Mouse (Mus musculus): ENCODE data around the gene Gpr19. TPM values are rescaled to one million over a fixed set of nuclear protein-coding genes. Genes with fewer than 3 reads are reported as not detected.

The Gpr19 gene
- polyA plus RNA-seq, 1 experiment from 2014 or later = 9.1 TPM

- no peaks in the 10 kb centered on the region for H3K27me3 ChIP-seq (ENCODE audit: control insufficient read depth, insufficient read depth, low read length)
- no peak overlapping the region for H3K4me2 ChIP-seq (ENCODE audit: low read depth, low read length)
- no peak overlapping the region for H3K9ac ChIP-seq (ENCODE audit: low read length)
- no peak overlapping the region for H3K27ac ChIP-seq (ENCODE audit: low read length)
- 95% methylated on average over 2 of the region's 2 CpGs for WGBS
- H3K4me1 ChIP-seq (ENCODE audit: control insufficient read depth, insufficient read depth, low read length) = peaks cover 3% of the 10 kb centered on the region; the same call in 1 of the 2 replicates
- no peaks in the 10 kb centered on the region for H3K9me3 ChIP-seq (replicated peaks; ENCODE audit: control insufficient read depth, low read length)
- H3K36me3 ChIP-seq (ENCODE audit: control insufficient read depth, insufficient read depth) = no peaks in the 10 kb centered on the region
- H3K4me3 ChIP-seq (ENCODE audit: low read length) = no peak overlapping the region
- ATAC-seq (replicated peaks; ENCODE audit: extremely low read depth, insufficient read depth, low FRiP score) = no peak
These were observed 12.9 kb downstream of the Gpr19 start for GRCm38 (mm10) chr6:134885515-134885914.

GRCm38 (mm10) chr6:134883661-134884060, 14.7 kb downstream of the Gpr19 start:
- Histone ChIP-seq H3K27ac (ENCODE audit: low read length) (no peak overlapping the region), H3K9me3 (replicated peaks; ENCODE audit: control insufficient read depth, low read length) (no peaks in the 10 kb centered on the region), H3K9ac (ENCODE audit: low read length) (no peak overlapping the region), H3K36me3 (ENCODE audit: control insufficient read depth, insufficient read depth) (no peaks in the 10 kb centered on the region), H3K4me1 (ENCODE audit: control insufficient read depth, insufficient read depth, low read length) (peaks cover 3% of the 10 kb centered on the region; the same call in 1 of the 2 replicates), H3K4me2 (ENCODE audit: low read depth, low read length) (no peak overlapping the region), H3K27me3 (ENCODE audit: control insufficient read depth, insufficient read depth, low read length) (no peaks in the 10 kb centered on the region), H3K4me3 (ENCODE audit: low read length) (no peak overlapping the region)
- 72% methylated on average over 4 of the region's 4 CpGs for WGBS
- ATAC-seq (replicated peaks; ENCODE audit: extremely low read depth, insufficient read depth, low FRiP score) = no peak

DNA sequence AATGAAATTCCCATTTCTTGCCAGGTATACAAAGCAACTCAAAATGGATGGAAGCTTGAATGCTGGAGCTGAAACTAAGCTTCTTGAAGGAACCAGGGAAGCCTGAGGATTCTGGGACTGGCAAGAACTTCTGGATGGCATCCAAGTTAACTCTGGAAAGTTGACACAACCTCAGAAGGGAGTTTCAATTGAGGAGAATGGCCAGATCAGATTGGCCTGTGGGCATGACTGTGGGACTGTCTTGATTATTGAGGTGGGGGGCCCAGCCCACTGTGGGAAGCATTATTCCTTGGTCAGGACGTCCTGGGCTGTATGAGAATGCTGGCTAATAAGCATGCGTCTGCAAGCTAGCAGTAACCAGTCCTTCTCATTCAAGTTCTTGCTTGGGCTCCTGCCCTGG, 18.3 kb downstream of the Gpr19 start:
- no peaks in the 10 kb centered on the region for H3K9me3 ChIP-seq (replicated peaks; ENCODE audit: control insufficient read depth, low read length)
- H3K27me3 ChIP-seq (ENCODE audit: control insufficient read depth, insufficient read depth, low read length) = no peaks in the 10 kb centered on the region
- no peak for ATAC-seq (replicated peaks; ENCODE audit: extremely low read depth, insufficient read depth, low FRiP score)
- H3K9ac ChIP-seq (ENCODE audit: low read length) = no peak overlapping the region
- no peaks in the 10 kb centered on the region for H3K4me1 ChIP-seq (ENCODE audit: control insufficient read depth, insufficient read depth, low read length)
- H3K27ac ChIP-seq (ENCODE audit: low read length) = no peak overlapping the region
- H3K4me2 ChIP-seq (ENCODE audit: low read depth, low read length) = no peak overlapping the region
- no peak overlapping the region for H3K4me3 ChIP-seq (ENCODE audit: low read length)
- whole genome bisulfite sequencing = 69% methylated on average over 2 of the region's 2 CpGs
- H3K36me3 ChIP-seq (ENCODE audit: control insufficient read depth, insufficient read depth) = no peaks in the 10 kb centered on the region

DNA sequence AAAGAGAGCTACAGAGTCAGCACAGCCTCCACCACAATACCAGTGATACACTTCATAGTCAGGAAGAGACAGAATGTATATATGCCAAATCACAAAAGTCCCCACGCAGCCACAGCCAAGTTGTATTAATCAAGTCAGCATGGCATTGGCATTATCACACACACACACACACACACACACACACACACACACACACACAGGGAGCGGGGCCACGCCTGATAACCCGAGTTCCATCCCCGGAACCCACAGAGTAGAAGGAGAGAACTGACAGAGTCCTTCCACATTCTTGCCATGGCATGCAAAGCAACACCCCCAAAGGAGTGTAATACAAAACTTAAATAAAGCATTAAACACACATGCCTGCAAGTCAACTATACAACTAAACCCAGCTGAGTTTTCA, 18.8 kb downstream of the Gpr19 start:
- Histone ChIP-seq H3K4me2 (ENCODE audit: low read depth, low read length) (no peak overlapping the region), H3K27ac (ENCODE audit: low read length) (no peak overlapping the region), H3K9me3 (replicated peaks; ENCODE audit: control insufficient read depth, low read length) (no peaks in the 10 kb centered on the region), H3K4me1 (ENCODE audit: control insufficient read depth, insufficient read depth, low read length) (no peaks in the 10 kb centered on the region), H3K4me3 (ENCODE audit: low read length) (no peak overlapping the region), H3K36me3 (ENCODE audit: control insufficient read depth, insufficient read depth) (no peaks in the 10 kb centered on the region), H3K9ac (ENCODE audit: low read length) (no peak overlapping the region), H3K27me3 (ENCODE audit: control insufficient read depth, insufficient read depth, low read length) (no peaks in the 10 kb centered on the region)
- WGBS = 75% methylated on average over 5 of the region's 5 CpGs
- ATAC-seq (replicated peaks; ENCODE audit: extremely low read depth, insufficient read depth, low FRiP score) = no peak

DNA sequence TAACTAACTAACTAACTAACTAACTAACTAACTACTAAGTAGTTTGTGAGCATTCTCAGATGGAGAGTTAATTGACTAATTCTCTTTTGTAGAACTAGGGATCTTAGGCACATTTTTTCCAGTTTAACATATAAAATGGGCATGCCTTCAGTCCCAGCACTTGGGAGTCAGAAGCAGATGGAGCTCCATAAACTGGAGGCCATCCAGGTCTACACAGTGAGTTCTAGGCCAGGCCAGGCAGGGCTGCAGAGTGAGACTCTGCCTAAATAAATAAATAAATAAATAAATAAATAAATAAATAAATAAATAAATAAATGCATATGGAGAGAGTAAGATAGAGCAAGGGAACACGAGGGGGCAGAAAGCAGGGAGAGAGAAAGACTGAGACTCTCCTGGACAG, 20.5 kb downstream of the Gpr19 start:
- Histone ChIP-seq H3K36me3 (ENCODE audit: control insufficient read depth, insufficient read depth) (no peaks in the 10 kb centered on the region), H3K27me3 (ENCODE audit: control insufficient read depth, insufficient read depth, low read length) (no peaks in the 10 kb centered on the region), H3K4me3 (ENCODE audit: low read length) (no peak overlapping the region), H3K9ac (ENCODE audit: low read length) (no peak overlapping the region), H3K27ac (ENCODE audit: low read length) (no peak overlapping the region), H3K4me2 (ENCODE audit: low read depth, low read length) (no peak overlapping the region), H3K9me3 (replicated peaks; ENCODE audit: control insufficient read depth, low read length) (no peaks in the 10 kb centered on the region), H3K4me1 (ENCODE audit: control insufficient read depth, insufficient read depth, low read length) (no peaks in the 10 kb centered on the region)
- 73% methylated on average over 1 of the region's 1 CpGs for WGBS
- no peak for ATAC-seq (replicated peaks; ENCODE audit: extremely low read depth, insufficient read depth, low FRiP score)

GRCm38 (mm10) chr6:134877276-134877675, 21.1 kb downstream of the Gpr19 start:
- Histone ChIP-seq H3K4me2 (ENCODE audit: low read depth, low read length) (no peak overlapping the region), H3K36me3 (ENCODE audit: control insufficient read depth, insufficient read depth) (no peaks in the 10 kb centered on the region), H3K27me3 (ENCODE audit: control insufficient read depth, insufficient read depth, low read length) (no peaks in the 10 kb centered on the region), H3K4me3 (ENCODE audit: low read length) (no peak overlapping the region), H3K9ac (ENCODE audit: low read length) (no peak overlapping the region), H3K9me3 (replicated peaks; ENCODE audit: control insufficient read depth, low read length) (no peaks in the 10 kb centered on the region), H3K4me1 (ENCODE audit: control insufficient read depth, insufficient read depth, low read length) (no peaks in the 10 kb centered on the region), H3K27ac (ENCODE audit: low read length) (no peak overlapping the region)
- 81% methylated on average over 4 of the region's 4 CpGs for WGBS
- ATAC-seq (replicated peaks; ENCODE audit: extremely low read depth, insufficient read depth, low FRiP score) = no peak

DNA sequence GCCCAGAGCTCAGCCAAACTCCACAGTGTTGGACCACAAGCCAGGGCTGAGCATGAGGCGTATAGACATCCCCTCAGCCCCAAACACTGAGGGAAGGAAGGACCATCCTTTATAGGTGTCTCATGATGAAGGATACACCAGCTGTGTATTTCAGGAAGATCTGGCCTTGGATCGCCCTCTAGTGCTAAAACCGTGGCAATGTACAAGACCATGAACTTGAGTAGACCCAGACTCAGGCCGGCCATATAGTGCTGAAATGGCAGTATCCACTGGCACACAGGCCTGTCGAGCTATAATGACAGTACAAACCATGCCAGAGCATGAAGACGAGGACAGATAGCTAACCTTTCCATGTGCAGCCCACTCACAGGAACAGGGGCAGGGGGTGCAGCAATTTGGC, 21.6 kb downstream of the Gpr19 start:
- no peaks in the 10 kb centered on the region for H3K4me1 ChIP-seq (ENCODE audit: control insufficient read depth, insufficient read depth, low read length)
- H3K4me2 ChIP-seq (ENCODE audit: low read depth, low read length) = no peak overlapping the region
- no peak for ATAC-seq (replicated peaks; ENCODE audit: extremely low read depth, insufficient read depth, low FRiP score)
- no peak overlapping the region for H3K9ac ChIP-seq (ENCODE audit: low read length)
- H3K4me3 ChIP-seq (ENCODE audit: low read length) = no peak overlapping the region
- no peaks in the 10 kb centered on the region for H3K9me3 ChIP-seq (replicated peaks; ENCODE audit: control insufficient read depth, low read length)
- H3K27ac ChIP-seq (ENCODE audit: low read length) = no peak overlapping the region
- no peaks in the 10 kb centered on the region for H3K36me3 ChIP-seq (ENCODE audit: control insufficient read depth, insufficient read depth)
- no peaks in the 10 kb centered on the region for H3K27me3 ChIP-seq (ENCODE audit: control insufficient read depth, insufficient read depth, low read length)
- WGBS = 69% methylated on average over 6 of the region's 6 CpGs

DNA sequence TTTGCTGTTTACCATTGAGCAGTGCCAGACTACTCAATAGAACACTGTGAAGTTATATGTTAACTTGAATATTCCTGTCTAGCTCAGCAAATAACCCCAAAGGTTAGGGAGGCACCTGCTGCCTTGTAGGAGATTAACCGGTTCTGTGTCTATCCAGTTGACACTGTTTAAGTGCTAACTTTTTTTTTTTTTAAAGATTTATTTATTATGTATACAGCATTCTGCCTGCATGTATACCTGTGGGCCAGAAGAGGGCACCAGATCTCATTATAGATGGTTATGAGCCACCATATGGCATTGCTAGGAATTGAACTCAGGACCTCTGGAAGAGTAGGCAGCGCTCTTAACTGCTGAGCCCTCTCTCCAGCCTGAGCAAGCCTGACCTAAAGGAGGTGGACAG, 25.4 kb downstream of the Gpr19 start:
- Histone ChIP-seq H3K36me3 (ENCODE audit: control insufficient read depth, insufficient read depth) (peaks cover 12% of the 10 kb centered on the region), H3K27me3 (ENCODE audit: control insufficient read depth, insufficient read depth, low read length) (no peaks in the 10 kb centered on the region), H3K9me3 (replicated peaks; ENCODE audit: control insufficient read depth, low read length) (no peaks in the 10 kb centered on the region), H3K4me2 (ENCODE audit: low read depth, low read length) (no peak overlapping the region), H3K9ac (ENCODE audit: low read length) (no peak overlapping the region), H3K4me3 (ENCODE audit: low read length) (no peak overlapping the region), H3K27ac (ENCODE audit: low read length) (no peak overlapping the region), H3K4me1 (ENCODE audit: control insufficient read depth, insufficient read depth, low read length) (no peaks in the 10 kb centered on the region)
- ATAC-seq (replicated peaks; ENCODE audit: extremely low read depth, insufficient read depth, low FRiP score) = no peak
- 78% methylated on average over 2 of the region's 2 CpGs for WGBS

DNA sequence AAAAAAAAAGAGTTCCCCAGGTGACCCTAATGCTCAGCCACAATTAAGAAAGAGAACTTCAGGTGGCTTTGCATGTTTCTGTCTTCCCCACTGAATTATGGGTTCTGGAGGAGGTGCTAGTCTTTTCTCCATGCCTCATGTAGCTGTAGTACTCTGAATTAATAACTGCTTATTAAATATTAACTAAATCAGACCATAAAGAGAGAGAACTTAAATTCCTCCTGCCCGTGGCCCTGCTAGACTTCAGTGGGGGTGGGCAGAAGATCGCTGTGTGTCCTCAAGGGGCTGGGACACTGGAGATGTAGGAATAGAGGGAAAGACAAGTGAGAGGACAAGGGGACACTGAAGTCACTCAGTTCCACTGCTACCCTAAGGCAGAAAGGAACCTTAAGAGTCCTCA, 26.1 kb downstream of the Gpr19 start:
- ATAC-seq (replicated peaks; ENCODE audit: extremely low read depth, insufficient read depth, low FRiP score) = no peak
- no peaks in the 10 kb centered on the region for H3K27me3 ChIP-seq (ENCODE audit: control insufficient read depth, insufficient read depth, low read length)
- no peak overlapping the region for H3K4me2 ChIP-seq (ENCODE audit: low read depth, low read length)
- H3K4me3 ChIP-seq (ENCODE audit: low read length) = no peak overlapping the region
- H3K27ac ChIP-seq (ENCODE audit: low read length) = no peak overlapping the region
- WGBS = 92% methylated on average over 2 of the region's 2 CpGs
- H3K9ac ChIP-seq (ENCODE audit: low read length) = no peak overlapping the region
- no peaks in the 10 kb centered on the region for H3K4me1 ChIP-seq (ENCODE audit: control insufficient read depth, insufficient read depth, low read length)
- H3K9me3 ChIP-seq (replicated peaks; ENCODE audit: control insufficient read depth, low read length) = no peaks in the 10 kb centered on the region
- peaks cover 12% of the 10 kb centered on the region for H3K36me3 ChIP-seq (ENCODE audit: control insufficient read depth, insufficient read depth)

- H3K27me3 ChIP-seq (ENCODE audit: control insufficient read depth, insufficient read depth, low read length) = no peaks in the 10 kb centered on the region
- H3K4me3 ChIP-seq (ENCODE audit: low read length) = no peak overlapping the region
- H3K9me3 ChIP-seq (replicated peaks; ENCODE audit: control insufficient read depth, low read length) = no peaks in the 10 kb centered on the region
- H3K36me3 ChIP-seq (ENCODE audit: control insufficient read depth, insufficient read depth) = peaks cover 12% of the 10 kb centered on the region
- 78% methylated on average over 4 of the region's 4 CpGs for WGBS
- no peak overlapping the region for H3K4me2 ChIP-seq (ENCODE audit: low read depth, low read length)
- H3K4me1 ChIP-seq (ENCODE audit: control insufficient read depth, insufficient read depth, low read length) = no peaks in the 10 kb centered on the region
- no peak overlapping the region for H3K27ac ChIP-seq (ENCODE audit: low read length)
- H3K9ac ChIP-seq (ENCODE audit: low read length) = no peak overlapping the region
- ATAC-seq (replicated peaks; ENCODE audit: extremely low read depth, insufficient read depth, low FRiP score) = no peak
These were observed 27.5 kb downstream of the Gpr19 start for GRCm38 (mm10) chr6:134870887-134871286.
